Mouse (Mus musculus): Measurements from ENCODE around the gene Adam1a.
A peak's percentile ranks its signal among the peaks of the same experiment; 100 is the strongest.
"Not testable (repeated sequence)": the region's sequence is repeated elsewhere in the genome, so short reads cannot be mapped to it uniquely, and the experiment has no call there.

Adam1a gene

DNA sequence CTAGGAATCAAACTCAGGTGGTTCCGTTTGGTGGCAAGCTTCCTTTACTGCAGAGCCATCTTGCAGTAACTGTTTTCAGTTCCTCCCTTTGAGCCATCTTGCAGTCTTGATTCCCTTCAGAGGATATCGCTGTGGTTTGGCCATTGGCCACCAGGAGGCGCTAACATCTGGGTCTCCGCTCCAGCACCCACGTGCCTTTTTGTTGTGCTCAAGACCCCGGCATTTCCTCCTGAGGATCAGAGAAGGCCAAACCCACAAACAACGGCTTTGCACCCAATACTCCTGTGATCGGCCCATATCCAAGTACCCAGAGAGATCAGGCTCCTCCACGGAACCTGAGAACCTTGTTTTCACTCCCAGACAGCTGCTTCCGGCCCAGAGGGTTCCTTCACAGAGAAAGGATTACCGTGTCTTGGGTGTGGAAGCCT, 19.2 kb upstream of the Adam1a start:
- DNase-seq (ENCODE audit: low spot score), result peak; percentile 89

DNA sequence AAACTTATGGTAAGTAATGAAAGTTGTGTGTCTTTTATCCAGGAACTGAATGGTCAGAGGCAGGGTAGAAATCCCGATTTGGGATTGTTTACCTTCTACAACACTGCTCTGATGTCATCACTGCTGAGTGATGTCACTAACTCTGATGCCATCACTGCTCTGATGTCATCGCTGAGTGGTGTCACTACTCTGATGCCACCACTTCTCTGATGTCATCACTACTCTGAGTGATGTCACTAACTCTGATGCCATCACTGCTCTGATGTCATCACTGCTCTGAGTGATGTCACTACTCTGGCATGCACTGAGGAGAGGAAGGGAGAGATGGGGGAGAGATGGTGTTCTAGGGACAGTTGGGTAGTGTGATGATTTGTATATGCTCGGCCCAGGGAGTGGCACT, 17.2 kb upstream of the Adam1a start:
- DNase-seq (ENCODE audit: low spot score), result no peak

DNA sequence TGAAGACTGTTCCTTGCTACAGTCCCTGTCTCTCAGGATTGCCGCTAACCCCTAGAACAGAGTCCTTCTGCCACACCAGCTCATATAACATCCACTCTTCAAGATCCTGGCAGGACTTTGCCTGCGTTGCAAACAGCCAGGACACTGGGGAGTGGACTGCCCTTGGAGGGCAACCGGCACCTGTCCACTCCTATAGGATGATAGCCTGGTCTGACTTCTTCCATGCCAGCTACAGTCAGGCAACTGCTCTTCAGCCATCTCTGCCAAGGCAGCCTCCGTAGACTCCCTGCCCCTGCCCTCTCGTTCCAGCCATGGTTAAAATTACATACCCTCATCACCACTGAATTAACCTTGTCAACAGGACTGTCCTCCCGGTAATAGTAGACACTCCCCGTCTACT, 3.9 kb upstream of the Adam1a start:
- DNase-seq (ENCODE audit: low spot score), result no peak

DNA sequence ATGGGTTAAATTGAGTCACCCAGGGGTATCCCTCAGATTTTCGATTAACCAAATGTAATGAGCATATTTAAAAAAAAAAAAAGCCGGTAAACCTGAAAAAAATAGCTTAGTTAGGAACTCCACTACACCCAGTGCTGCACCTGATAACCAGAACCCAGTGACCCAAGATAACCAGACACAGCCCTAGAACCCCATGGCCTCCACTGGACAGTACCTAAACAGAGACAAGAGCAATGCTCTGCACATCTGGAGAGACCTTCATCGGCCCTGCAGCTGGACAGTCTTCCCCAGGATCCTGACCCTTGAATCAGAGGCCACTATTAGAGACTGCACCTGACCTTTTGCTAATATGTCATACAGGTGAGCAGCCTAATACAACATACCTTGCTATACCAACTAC, 1.8 kb upstream of the Adam1a start:
- no peak for DNase-seq (ENCODE audit: low spot score)

DNA sequence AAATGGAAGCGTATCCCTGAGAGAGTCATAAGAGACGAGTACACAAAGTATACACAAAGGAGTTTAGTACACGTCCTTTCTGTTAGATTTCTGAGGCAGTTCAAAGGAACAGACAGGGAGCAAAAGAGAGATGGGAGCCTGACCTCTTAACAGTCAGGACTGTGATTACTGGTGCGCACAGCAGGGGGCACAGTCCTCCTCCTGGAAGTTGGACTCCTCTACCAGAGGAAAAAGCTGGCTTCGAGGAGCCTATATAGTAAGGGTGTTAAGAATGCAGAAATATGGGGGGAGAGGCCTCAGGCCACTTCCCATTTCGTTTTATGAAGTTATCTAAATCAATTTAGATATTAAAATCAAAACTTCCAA, 1.2 kb upstream of the Adam1a start:
- DNase-seq (ENCODE audit: low spot score), result peak; percentile 32

DNA sequence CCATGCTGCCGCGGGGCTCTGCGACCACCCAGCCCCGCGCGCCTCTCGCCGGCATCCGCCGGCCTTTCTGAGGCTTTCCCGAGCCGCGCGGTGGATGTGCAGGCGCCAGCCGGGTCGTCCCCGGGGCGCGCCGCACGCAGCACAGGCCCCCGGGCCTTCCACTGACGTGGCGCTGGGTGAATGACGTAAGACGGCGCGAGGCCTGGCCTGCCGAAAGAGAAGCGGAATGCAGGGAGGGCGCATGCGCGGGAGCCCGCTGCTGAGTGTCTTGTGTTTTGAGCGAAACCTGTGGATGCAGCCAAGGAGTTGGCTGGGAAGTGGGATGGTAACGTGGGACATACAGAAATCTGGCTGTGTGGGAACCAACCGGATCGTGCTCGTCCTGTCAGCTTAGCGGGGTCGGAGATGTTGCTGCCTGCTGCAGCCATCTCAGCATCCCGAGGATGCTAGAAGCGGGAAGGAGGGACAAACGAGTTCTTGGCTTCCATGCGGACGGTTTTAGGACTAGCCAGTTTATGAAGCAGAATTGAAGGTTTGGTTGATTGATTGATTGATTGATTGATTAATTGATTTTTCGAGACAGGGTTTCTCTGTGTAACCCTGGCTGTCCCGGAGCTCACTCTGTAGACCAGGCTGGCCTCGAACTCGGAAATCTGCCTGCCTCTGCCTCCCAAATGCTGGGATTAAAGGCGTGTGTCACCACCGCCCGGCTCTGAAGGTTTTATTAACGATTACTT, 679 bp upstream of the Adam1a start, which contains the start of gene Mapkapk5:
Gene Mapkapk5 (minus strand): TSS at position 113 of the 737 bp plus-strand sequence.
- DNase-seq (ENCODE audit: low spot score), result peak; percentile 99

DNA sequence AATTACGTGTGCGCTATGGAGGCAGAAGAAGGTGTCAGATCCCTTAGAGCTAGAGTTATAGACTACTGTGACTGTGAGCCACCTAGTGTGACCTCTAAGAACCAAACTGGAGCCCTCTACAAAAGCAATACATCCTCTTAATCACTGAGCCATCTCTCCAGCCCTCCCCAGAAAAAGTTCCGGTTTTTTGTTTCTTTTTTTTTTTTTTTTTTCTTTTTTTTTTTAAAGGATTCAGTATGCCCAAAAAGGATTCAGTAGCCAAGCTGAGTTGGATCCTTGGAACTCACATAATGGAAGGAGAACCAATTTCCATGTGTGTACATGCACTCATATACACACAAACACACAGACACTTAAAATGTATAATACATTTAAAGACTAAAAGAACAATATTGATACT, 1.9 kb downstream of the Adam1a start:
- DNase-seq (ENCODE audit: low spot score), result no peak

DNA sequence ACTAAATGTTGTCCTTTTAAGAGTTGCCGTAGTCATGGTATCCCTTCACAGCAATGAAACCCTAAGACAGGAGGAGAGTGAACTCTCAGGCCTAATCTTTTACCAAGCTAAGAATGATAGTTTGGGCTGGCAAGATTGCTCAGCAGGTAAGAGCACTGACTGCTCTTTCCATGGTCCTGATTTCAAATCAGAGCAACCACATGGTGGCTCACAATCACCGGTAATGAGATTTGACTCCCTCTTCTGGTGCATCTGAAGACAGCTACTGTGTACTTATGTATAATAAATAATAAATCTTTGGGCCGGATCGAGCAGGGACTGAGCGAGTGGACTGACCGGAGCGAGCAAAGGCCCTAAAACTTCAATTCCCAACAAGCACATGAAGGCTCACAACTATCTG, 4.0 kb downstream of the Adam1a start:
- DNase-seq (ENCODE audit: low spot score), result no peak

DNA sequence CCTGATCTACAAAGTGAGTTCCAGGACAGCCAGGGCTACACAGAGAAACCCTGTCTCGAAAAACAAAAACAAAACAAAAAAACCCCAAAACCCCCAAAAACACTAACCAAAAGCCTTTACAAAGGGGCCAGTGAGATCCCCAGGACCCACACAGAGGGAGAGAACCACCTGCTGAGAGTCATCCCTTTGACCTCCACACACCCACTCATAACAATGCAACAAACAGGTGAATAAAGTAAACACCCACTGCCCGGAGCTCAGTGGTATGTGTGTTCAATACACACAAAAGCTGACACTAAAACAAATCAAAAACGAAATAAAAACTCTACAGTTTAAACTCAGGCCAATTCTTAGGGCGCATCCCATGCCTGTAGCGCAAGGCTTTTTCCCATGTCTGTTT, 5.2 kb downstream of the Adam1a start:
- no peak for DNase-seq (ENCODE audit: low spot score)

DNA sequence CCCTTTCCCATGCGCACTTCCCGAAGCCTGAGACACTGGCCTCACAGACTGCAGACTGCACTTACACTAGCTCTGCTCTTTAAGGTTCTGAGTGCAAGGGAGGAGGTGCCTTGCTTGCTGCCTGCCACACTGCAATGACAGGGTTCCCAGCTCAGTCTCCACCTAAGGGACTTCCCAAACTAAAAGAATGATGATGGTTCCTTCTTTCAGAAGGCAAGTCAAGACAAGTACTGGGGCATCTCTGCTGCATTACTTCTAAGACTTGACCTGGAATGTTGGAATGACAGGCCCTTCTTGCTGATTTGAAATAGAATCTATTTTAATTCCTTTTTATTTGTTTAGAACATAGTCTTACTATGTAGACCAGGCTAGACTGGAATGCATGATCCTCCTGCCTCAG, 7.7 kb downstream of the Adam1a start:
- no peak for DNase-seq (ENCODE audit: low spot score)

DNA sequence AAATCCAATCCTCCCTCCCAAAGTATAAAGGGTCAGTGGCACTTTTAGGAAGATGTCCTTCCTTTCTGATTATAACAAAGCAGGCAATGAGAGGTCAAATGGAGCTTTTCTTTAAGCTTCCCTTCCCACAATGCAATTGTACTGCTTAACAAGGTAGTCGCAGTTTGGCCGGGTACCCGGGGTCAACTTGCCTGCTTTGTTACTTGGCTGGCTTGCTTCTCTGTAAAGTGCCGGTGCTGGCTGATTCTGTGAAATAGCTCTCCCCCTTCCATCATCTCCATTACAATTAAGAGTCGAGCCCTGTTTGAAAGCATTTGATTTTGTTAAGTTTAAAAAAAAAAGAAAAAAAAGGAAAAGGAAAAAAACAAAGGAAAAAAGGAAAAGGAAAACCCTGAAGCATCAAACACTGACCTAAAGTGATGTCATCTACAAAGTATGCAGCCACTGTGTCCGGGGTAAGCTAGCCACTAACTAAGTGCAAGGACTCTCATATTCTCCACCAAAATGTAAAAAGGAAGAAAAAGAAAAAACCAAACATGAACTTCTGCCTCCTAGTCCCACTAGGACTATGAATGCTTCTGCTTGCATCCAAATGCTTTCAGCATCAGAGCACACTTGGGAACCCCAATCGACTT, 8.2 kb downstream of the Adam1a start:
- DNase-seq (ENCODE audit: low spot score), result no peak

DNA sequence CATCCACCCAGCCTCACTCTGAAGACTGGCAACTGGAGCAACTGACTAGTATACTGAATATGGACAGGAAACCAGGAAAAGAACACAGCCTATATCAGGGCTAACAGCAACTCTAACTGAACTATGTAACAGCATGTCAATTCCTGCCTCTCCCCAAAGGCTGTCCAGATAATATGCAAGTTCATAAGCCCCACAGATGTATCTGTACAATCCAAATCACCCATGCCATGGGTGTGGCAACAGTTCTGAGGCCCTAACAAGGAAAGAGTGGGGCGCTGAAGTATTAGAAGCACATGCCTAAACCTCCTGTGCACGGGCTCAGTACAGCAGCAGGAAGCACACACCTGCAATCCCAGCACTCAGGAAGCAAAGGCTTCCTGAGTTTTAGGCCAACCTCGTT, 10.2 kb downstream of the Adam1a start:
- DNase-seq (ENCODE audit: low spot score), result no peak

DNA sequence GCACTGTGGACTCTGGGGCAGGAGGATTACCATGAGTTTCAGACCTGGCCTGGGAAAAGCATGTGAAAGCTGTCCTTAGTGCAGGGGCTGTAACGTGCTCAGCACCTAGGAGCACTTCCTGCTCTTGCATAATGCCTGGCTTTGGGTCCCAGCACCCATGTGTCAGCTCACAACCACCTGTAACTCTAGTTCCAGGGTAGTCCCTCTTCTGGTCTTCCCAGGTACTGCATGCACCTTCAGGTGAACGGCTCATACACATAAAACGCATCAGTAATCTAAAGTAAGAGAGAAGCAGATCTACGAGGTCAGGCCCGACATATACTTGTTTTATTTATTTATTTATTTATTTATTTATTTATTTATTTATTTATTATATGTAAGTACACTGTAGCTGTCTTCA, 10.8 kb downstream of the Adam1a start:
- no peak for DNase-seq (ENCODE audit: low spot score)

DNA sequence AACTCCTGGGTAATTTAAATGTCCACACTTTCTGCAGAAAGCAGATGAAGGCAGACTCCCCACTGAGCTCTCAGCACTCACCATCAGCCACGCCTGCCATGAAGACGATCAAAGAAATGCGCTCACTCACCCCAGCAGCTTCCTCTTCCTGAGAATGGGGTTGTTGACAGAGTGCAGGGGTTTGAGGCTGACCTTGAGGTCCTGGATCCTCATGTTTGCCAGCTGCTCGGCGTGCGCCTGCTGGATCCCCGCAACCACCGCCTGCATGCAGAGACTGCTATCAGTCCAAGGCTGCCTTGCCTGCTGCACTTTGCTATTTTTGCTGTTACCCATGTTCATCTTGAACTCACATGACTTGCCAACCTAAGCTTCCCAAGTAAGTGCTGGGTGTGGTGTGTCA, 18.3 kb downstream of the Adam1a start:
- no peak for DNase-seq (ENCODE audit: low spot score)

DNA sequence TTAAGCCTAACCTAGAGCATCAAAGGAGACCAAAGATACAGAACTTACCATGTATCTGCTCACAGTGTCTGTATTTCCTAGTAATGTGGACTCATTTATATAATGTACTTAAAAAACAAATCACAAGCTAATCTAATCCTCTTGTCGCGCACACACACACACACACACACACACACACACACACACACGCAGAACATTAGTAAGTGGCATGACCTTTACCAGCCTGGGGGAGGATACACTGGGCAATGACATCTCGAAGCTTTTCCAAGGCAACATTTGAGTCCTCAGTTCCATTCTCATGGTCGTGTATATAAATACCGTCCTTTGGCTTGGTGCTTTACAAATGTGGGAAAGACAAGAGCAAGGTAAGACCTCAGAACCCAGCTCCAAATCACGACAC, 18.8 kb downstream of the Adam1a start:
- DNase-seq (ENCODE audit: low spot score), result no peak

DNA sequence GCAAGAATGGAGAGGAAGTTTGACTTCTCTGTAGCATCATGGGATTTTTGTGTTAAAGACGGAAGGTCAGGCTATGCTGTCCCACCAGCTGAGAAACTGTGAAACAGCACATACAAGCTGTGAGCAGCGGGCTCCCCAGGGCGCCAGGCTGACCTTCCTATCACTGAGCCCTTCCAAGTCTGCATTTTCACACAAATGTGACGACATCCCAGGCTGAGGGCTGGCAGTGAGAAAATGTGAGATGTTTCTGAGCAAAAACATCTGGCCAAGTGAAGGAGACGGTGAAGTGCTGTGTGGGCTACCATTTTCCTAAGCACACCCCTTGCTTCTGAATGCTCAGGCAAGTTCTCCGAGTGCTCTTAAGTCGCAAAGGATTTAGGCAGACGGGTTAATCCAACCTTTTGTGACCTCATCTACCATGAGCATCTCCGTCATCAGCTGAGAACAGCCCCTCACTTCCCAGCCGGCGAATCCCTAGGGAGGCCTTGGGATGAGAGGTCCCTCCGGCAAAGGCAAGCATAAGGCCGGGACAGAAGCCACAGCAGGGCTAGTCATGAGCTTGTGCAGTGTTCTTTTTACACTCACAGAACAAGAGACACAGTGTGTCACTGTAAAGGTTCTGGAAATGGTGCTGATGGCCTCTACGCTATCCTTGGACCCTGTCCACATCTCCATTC, 19.4 kb downstream of the Adam1a start:
- DNase-seq (ENCODE audit: low spot score), result no peak

DNA sequence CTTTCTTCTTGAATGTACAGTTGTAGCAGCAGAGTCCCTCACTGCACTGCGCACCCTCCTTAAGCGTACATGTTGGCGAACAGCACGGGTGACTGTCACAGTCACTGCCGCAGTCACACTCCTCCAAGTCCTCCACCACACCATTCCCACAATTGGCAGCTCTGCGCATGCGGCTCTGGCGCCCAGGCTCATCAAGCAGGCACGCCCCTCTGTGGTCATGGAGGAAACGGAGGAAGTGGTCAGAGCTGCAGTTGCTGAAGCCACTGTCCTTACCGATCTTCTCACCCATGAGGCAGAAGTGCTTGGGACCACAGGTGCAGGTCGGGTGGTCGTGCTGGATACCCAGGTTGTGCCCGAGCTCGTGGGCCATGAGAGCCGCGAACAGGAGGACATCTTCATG, 25.5 kb downstream of the Adam1a start:
- not testable (repeated sequence) for DNase-seq (ENCODE audit: low spot score)

DNA sequence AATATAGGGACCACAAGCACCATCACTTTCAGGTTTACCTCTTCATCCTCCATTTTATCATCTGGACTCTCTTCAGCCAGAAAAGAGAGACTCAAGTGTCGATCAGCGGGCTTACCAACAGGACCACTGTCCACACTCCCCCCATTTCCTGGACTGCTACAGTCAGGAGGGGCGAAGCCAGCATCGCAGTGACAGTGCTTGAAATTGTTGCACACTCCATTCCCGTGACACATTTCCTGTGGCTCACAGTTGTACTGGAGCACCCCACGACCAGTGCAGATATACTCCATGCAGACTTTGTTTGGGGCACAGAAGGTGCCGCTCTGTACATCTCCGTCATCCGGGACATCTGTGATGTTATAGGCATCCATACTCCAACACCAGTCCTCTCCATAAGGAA, 26.3 kb downstream of the Adam1a start:
- no peak for DNase-seq (ENCODE audit: low spot score)

DNA sequence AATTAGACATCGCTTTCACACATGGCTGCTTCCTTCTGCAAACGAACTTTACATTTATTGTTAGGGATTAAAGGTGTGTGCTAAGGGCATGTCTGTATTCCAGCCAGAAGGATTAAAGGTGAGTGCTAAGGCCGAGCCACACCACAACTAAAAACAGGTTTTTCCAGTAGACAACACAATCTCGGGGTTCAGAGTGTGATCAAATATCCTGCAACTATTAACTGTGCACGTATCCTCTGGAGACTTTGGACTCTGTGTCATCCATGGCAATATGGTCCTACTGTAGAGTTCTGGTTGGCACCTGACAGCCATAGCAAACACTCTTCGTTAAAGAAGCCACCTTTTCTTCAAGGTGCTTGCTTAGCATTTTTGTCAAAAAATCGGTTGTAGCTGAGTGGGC, 35.3 kb downstream of the Adam1a start:
- DNase-seq (ENCODE audit: low spot score), result no peak

DNA sequence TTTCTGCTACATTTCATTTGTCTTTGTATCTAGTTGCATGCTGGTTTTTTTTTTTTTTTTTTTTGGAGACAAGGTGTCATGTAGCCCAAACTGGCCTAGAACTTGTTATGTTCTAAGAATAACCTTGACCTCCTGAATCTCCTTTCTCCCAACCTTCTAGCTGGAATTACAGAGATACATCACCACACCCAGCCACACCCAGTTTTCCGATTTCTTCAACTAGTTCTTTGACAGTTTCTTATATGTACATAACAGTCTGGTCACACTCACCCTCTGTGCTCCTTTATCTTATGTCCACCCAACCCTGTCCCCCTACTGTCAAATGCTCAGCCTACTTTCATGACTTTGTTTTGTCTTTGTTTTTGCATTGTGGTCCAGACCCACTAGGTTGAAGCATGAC, 38.4 kb downstream of the Adam1a start:
- DNase-seq (ENCODE audit: low spot score), result no peak

DNA sequence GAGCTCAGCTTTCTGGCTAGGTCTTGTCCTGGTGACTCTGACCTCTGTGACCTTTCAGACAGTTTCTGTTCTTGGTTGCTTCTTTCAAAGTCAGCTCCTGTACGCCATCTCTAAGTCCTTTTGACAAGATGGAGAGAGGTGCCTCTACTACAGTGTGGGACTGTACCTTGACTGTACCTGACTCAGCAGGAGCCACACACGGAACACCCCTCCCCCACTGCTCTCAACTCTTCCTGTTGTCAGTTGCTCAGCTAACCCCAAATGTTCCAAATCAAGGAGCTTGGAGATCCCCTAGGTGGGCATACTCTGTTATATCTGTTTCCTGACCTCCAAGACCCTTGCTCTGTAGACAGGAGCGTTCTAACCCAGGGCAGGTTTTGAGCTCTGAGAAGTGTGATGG, 42.1 kb downstream of the Adam1a start, which contains the start of gene Adam1b:
Gene Adam1b (minus strand): TSS at position 205 of the 400 bp plus-strand sequence.
- no peak for DNase-seq (ENCODE audit: low spot score)

DNA sequence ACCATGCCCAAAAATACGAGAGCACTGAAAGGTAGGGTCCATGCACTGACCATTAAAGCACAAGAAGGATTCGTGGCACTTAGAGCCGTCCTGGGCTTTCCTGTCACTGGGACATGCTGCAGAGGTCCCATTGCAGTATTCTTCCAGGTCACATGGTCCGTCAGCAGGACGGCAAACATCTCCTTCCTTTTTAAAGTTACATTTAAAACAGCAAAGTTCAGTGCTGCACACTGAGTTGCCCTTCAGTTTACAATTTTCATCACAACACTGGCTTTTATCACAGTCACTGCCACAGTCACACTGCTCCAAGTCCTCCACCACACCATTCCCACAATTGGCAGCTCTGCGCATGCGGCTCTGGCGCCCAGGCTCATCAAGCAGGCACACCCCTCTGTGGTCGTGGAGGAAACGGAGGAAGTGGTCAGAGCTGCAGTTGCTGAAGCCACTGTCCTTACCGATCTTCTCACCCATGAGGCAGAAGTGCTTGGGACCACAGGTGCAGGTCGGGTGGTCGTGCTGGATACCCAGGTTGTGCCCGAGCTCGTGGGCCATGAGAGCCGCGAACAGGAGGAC, 43.8 kb downstream of the Adam1a start:
- not testable (repeated sequence) for DNase-seq (ENCODE audit: low spot score)

DNA sequence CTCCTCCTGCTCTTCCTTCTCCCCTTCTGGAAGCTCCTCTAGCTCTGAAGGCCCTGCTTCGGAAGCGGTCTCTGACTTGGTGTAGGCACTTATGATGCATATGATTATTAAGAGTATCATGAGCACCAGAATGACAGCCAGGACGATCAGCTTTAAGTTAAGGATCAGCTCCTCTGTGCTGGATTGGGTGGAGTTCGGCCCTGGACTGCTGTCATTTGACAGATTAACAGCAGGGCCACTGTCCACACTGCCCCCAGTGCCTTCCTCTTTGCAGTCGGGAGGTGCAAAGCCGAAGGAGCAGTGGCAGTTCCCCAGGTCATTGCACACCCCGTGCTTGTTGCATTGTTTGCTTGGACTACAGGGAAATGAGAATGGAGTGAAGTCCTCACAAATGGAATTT, 44.6 kb downstream of the Adam1a start:
- no peak for DNase-seq (ENCODE audit: low spot score)

All from ovary, postnatal 14 days (tissue).